Mouse (Mus musculus): ENCODE measurements around the gene Filip1. TPM values are rescaled to one million over a fixed set of nuclear protein-coding genes. Genes with fewer than 3 reads are reported as not detected.

Filip1 gene
- polyA plus RNA-seq, 1 experiment from 2014 or later, result 4.3 TPM

DNA sequence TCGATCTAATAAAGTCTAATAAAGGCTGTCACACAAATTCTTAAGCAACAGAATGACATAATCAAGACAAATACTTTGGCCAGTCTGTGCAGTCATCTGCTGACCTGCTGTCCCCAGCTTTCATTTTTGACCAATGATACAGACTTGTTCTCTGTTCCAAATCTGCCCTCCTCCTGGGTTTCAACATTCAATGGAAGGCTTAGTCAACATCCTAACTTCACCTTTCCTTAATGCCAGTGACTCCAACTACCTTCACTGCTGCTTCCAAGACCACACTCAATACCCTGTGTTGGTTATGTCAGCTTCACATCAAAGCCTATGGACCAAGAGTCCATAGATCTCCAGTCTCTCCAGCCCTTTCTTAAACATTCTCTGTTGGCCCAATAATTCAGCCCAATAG is 120.5 kb downstream of the Filip1 start:
- 87% methylated on average over 1 of the region's 1 CpGs for WGBS
- no peak overlapping the region for H3K9ac ChIP-seq

DNA sequence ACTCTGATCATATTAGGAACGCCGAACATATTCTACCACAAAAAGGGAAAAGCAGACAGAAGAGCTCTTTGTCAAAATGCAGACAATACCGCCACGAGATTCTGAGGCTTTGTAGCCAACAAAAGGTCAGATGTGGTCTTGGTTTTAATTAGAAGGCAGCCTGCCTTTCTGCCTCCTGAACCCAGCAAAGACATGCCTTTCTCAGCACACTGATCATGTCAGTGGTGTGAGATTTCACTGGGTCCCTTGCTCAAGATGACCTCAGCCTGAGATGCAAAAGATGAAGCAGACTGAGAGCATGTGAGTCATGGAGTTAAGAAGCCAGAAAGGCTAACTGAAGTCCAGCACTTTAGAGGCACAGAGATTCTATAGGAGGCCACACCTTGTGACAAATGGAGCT is 122.2 kb downstream of the Filip1 start:
- no peaks in the 10 kb centered on the region for H3K36me3 ChIP-seq
- H3K9ac ChIP-seq, result no peak overlapping the region
- no peak for ATAC-seq (ENCODE audit: insufficient number of reproducible peaks, insufficient read depth, low FRiP score, low TSS enrichment)
- no peaks in the 10 kb centered on the region for H3K4me1 ChIP-seq
- H3K27ac ChIP-seq, result no peak overlapping the region
- H3K9me3 ChIP-seq, result no peaks in the 10 kb centered on the region
- H3K4me3 ChIP-seq, result no peak overlapping the region
- H3K4me2 ChIP-seq (replicated peaks), result no peak overlapping the region
- 26% methylated on average over 4 of the region's 4 CpGs for WGBS
- H3K27me3 ChIP-seq, result no peaks in the 10 kb centered on the region

More for the DNA sequence above, 120.5 kb downstream of the Filip1 start:
- no peaks in the 10 kb centered on the region for H3K36me3 ChIP-seq
- H3K4me1 ChIP-seq, result no peaks in the 10 kb centered on the region
- no peaks in the 10 kb centered on the region for H3K27me3 ChIP-seq
- no peak overlapping the region for H3K27ac ChIP-seq
- ATAC-seq (ENCODE audit: insufficient number of reproducible peaks, insufficient read depth, low FRiP score, low TSS enrichment), result no peak
- no peak overlapping the region for H3K4me2 ChIP-seq (replicated peaks)
- H3K9me3 ChIP-seq, result no peaks in the 10 kb centered on the region
- no peak overlapping the region for H3K4me3 ChIP-seq

DNA sequence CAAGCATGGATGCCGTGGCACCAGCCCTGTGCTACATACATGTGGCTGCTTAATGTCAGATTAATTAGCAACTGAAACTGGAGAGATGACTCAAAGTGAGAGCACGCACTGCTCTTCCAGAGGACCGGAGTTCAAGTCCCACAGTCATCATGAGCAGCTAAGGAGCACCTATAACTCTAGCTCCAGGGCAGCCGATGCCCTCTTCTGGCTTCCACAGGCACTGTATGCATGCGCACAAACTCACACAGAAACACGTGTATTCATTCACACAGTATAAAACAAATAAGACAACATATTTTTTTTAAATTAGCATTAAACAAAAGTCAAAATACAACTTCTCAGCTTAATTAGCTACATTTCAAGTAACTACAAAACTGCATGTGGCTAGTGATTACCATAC is 123.5 kb downstream of the Filip1 start:
- H3K27me3 ChIP-seq, result no peaks in the 10 kb centered on the region
- no peak overlapping the region for H3K9ac ChIP-seq
- no peaks in the 10 kb centered on the region for H3K4me1 ChIP-seq
- no peak for ATAC-seq (ENCODE audit: insufficient number of reproducible peaks, insufficient read depth, low FRiP score, low TSS enrichment)
- H3K9me3 ChIP-seq, result no peaks in the 10 kb centered on the region
- WGBS, result 89% methylated on average over 6 of the region's 6 CpGs
- no peak overlapping the region for H3K4me2 ChIP-seq (replicated peaks)
- no peaks in the 10 kb centered on the region for H3K36me3 ChIP-seq
- no peak overlapping the region for H3K4me3 ChIP-seq
- H3K27ac ChIP-seq, result no peak overlapping the region

DNA sequence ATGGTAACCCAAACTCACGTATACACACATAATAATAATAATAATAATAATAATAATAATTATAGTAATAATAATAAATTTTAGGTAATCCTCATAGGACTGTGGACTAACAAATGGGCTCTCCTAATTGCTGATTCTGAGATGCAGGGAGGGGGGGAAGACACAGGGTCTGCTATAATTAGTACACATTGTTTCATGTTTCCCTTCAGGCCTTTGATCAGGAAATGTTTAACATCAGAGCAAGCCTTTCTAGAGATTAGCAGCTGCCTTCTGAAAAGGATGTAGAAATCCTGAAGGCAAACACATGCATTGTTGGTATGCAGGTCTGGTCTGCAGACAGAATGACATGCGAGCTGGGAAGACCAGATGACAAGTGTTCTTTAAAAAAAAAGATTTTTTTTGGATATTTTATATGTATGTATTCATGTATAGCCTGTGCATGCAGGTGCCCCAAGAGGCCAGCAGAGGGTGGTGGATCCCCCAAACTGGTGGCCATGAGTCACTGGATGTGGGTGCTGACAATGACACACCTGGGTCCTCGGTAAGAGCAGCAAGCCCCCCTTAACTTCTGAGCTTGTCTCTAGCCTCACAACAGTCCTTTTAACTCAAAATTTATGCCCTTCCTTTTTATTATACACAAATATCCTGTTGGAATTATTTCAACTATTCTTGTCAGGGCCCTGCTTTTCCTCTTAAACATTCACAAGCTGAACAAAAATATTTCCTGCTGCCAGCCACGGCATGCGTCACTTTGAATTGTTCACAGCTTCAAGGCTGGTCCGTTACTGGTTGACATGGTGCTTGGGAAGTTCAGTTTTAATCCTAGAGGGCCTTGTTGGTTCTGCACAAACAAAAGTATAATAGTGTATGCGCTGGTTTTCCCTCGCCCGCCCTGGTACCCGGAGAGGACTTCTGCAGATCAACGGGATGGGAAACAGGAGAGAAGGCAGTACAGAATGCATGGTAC is 127.1 kb downstream of the Filip1 start:
- Histone ChIP-seq H3K4me2 (replicated peaks) (no peak overlapping the region), H3K4me1 (no peaks in the 10 kb centered on the region), H3K4me3 (no peak overlapping the region), H3K27ac (no peak overlapping the region), H3K36me3 (no peaks in the 10 kb centered on the region), H3K27me3 (no peaks in the 10 kb centered on the region), H3K9ac (no peak overlapping the region), H3K9me3 (no peaks in the 10 kb centered on the region)
- 77% methylated on average over 11 of the region's 11 CpGs for WGBS
- ATAC-seq (ENCODE audit: insufficient number of reproducible peaks, insufficient read depth, low FRiP score, low TSS enrichment), result no peak

DNA sequence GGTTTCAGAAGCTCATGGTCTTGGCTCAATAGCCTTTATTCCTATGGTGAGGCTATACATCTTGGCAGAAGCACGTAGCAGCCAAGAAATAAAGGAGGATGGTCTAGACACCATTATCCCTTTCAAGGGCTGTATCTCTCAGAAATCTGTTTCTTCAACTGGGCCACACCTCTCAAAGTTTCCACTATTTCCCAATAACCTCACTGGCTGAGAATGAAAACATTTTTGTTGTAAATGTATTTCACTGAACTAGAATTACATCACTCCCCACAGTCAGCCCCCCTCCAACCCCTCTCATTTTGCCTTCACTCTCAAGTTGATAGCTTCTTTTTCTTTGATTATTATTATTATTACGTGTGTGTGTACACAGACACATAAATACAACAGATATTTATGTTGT is 129.5 kb downstream of the Filip1 start:
- H3K4me2 ChIP-seq (replicated peaks), result no peak overlapping the region
- no peaks in the 10 kb centered on the region for H3K9me3 ChIP-seq
- no peak overlapping the region for H3K4me3 ChIP-seq
- no peaks in the 10 kb centered on the region for H3K4me1 ChIP-seq
- ATAC-seq (ENCODE audit: insufficient number of reproducible peaks, insufficient read depth, low FRiP score, low TSS enrichment), result no peak
- WGBS, result 88% methylated on average over 2 of the region's 2 CpGs
- H3K27ac ChIP-seq, result no peak overlapping the region
- no peak overlapping the region for H3K9ac ChIP-seq
- H3K36me3 ChIP-seq, result no peaks in the 10 kb centered on the region
- no peaks in the 10 kb centered on the region for H3K27me3 ChIP-seq

DNA sequence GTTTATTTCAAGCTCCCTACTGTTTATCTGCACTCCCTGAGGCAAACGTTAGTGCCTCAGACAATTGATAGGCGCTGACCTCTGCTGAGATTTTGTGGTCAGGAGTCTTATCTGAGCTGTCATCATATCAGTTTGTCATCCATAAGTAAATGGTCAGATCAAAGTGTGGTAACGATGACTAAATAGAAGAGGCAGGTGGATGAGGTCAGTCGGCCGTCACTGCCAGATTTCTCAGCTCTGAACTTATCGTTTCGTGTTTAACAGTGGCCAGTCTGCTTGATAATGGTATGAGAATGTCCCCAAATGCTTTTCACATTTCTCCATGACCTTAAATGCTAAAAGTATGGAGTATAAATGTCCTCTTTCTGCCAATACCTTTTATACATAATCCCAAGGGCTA is 132.6 kb downstream of the Filip1 start:
- H3K36me3 ChIP-seq, result no peaks in the 10 kb centered on the region
- WGBS, result 79% methylated on average over 7 of the region's 7 CpGs

DNA sequence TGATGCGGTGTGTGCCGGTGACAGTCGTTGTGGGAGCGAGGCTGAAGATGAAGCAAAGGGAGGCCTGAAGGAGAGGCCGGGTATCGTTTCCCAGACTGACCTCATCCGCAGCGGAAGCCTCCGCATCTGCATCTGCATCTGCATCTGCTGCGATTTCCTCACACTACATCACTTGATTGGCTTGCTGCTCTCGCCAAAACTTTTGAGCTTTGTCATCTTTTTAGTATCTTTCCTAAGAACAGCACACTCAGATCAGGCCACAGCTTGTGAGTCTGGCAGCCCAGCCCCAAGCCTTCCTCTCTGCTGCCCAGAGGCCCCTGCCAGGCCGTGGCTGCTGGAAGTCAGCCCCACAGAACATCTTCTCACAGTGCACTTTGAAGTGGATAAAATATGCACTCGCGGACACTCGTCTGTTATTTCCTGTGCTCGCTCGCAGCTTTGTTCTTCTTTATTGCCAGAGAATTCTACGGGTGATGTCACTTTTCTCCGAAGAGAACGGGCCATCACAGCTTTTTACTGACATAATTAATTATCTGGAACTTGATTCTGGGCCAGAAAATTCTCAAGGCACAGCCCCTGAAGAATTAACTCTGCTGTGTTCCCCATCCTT is 137.0 kb downstream of the Filip1 start:
- Histone ChIP-seq H3K36me3 (no peaks in the 10 kb centered on the region), H3K27me3 (no peaks in the 10 kb centered on the region), H3K4me1 (no peaks in the 10 kb centered on the region), H3K4me2 (replicated peaks) (no peak overlapping the region), H3K9me3 (no peaks in the 10 kb centered on the region), H3K4me3 (no peak overlapping the region), H3K27ac (no peak overlapping the region), H3K9ac (no peak overlapping the region)
- ATAC-seq (ENCODE audit: insufficient number of reproducible peaks, insufficient read depth, low FRiP score, low TSS enrichment), result no peak
- WGBS, result 62% methylated on average over 20 of the region's 20 CpGs

More for the DNA sequence above, 132.6 kb downstream of the Filip1 start:
- Histone ChIP-seq H3K27me3 (no peaks in the 10 kb centered on the region), H3K9me3 (no peaks in the 10 kb centered on the region), H3K9ac (no peak overlapping the region), H3K27ac (no peak overlapping the region), H3K4me3 (no peak overlapping the region), H3K4me2 (replicated peaks) (no peak overlapping the region), H3K4me1 (no peaks in the 10 kb centered on the region)
- ATAC-seq (ENCODE audit: insufficient number of reproducible peaks, insufficient read depth, low FRiP score, low TSS enrichment), result no peak

DNA sequence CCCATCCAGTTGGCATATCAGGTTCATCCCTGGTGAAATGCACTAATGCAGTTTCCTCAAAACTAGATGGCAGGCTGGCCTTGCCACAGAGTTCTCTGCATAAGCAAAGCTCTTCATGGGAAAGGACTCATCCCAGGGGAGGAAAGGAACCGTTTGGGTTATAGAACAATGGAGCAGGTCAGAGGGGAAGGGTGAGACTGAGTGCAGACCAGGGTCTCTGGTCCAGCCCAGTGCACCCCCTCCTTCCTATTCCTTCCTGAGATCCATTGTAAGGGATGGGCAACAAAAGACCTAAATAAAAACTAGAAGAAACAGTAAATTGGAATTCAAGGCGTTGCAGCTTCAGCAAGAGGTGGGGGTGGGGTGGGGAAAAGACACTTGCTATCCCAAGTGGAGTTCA is 140.1 kb downstream of the Filip1 start:
- Histone ChIP-seq H3K4me1 (no peaks in the 10 kb centered on the region), H3K36me3 (no peaks in the 10 kb centered on the region), H3K4me2 (replicated peaks) (no peak overlapping the region), H3K27me3 (no peaks in the 10 kb centered on the region), H3K9ac (no peak overlapping the region), H3K4me3 (no peak overlapping the region), H3K9me3 (no peaks in the 10 kb centered on the region), H3K27ac (no peak overlapping the region)
- ATAC-seq (ENCODE audit: insufficient number of reproducible peaks, insufficient read depth, low FRiP score, low TSS enrichment), result no peak
- 28% methylated on average over 2 of the region's 2 CpGs for WGBS

DNA sequence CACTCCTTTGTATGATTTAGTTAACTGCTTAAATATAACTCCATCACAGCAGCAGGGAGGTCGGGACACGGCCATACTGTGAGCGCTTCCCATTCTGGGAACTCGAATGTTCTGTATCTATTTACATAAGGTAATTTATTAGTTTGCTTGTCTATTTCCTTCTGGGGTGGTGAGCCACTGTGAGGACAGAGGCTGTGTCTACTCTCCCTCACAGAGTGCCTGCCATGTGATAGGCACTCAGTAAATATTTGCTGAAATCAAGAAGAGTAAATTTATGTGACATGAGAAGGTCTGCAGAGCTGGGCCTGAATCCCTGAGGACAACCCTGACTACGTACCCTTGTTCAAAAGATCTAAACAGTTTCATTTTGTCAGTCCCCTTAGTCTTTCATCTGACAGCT is 143.1 kb downstream of the Filip1 start:
- ATAC-seq (ENCODE audit: insufficient number of reproducible peaks, insufficient read depth, low FRiP score, low TSS enrichment), result no peak
- Histone ChIP-seq H3K4me2 (replicated peaks) (no peak overlapping the region), H3K27me3 (no peaks in the 10 kb centered on the region), H3K9ac (no peak overlapping the region), H3K9me3 (no peaks in the 10 kb centered on the region), H3K4me1 (no peaks in the 10 kb centered on the region), H3K27ac (no peak overlapping the region), H3K4me3 (no peak overlapping the region), H3K36me3 (no peaks in the 10 kb centered on the region)
- WGBS, result 63% methylated on average over 5 of the region's 5 CpGs

DNA sequence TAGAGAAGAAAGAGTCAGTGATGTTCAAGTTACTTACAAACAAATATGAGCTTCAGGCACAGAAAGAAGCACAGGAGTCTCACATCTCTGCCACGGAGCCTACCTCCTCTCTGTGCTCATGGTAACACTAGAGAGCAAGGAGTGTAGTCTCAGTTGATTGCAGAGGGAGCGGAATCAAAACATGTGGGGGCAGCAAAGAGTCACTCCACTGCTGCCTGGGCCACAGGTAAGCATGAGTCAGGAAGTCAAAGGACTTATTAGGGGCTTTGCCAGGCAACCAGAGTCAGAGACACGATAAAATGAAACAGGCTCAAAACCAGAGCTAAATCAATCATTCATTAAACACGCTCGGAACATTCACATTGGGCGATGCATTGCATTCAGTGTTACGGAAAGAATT is 146.7 kb downstream of the Filip1 start:
- H3K4me3 ChIP-seq, result no peak overlapping the region
- no peak for ATAC-seq (ENCODE audit: insufficient number of reproducible peaks, insufficient read depth, low FRiP score, low TSS enrichment)

DNA sequence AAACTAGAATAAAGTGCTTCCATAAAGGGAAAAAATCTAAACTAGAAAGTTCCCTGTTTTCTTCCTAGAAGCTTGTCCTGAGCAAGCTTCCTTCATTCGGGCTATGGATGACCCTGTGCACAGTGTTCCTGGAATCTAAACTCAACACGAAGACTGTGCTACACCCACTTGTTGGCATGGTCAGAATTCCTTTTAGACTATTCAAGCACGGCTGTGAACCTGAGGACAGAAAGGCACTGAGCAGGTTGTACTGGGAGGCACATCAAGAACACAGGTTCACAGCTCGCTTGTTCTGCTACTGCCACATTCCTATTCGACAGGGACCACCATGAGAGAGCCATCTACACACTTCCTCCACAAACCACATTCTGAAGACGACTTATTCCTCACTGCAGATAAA is 150.1 kb downstream of the Filip1 start:
- no peaks in the 10 kb centered on the region for H3K27me3 ChIP-seq
- no peaks in the 10 kb centered on the region for H3K9me3 ChIP-seq
- H3K9ac ChIP-seq, result no peak overlapping the region
- no peak overlapping the region for H3K4me2 ChIP-seq (replicated peaks)
- no peaks in the 10 kb centered on the region for H3K36me3 ChIP-seq
- H3K27ac ChIP-seq, result no peak overlapping the region
- H3K4me1 ChIP-seq, result no peaks in the 10 kb centered on the region
- 84% methylated on average over 6 of the region's 6 CpGs for WGBS
- H3K4me3 ChIP-seq, result no peak overlapping the region
- no peak for ATAC-seq (ENCODE audit: insufficient number of reproducible peaks, insufficient read depth, low FRiP score, low TSS enrichment)

More for the DNA sequence above, 146.7 kb downstream of the Filip1 start:
- Histone ChIP-seq H3K4me1 (no peaks in the 10 kb centered on the region), H3K27ac (no peak overlapping the region), H3K27me3 (no peaks in the 10 kb centered on the region), H3K9ac (no peak overlapping the region), H3K4me2 (replicated peaks) (no peak overlapping the region), H3K9me3 (no peaks in the 10 kb centered on the region), H3K36me3 (no peaks in the 10 kb centered on the region)
- 65% methylated on average over 7 of the region's 7 CpGs for WGBS

DNA sequence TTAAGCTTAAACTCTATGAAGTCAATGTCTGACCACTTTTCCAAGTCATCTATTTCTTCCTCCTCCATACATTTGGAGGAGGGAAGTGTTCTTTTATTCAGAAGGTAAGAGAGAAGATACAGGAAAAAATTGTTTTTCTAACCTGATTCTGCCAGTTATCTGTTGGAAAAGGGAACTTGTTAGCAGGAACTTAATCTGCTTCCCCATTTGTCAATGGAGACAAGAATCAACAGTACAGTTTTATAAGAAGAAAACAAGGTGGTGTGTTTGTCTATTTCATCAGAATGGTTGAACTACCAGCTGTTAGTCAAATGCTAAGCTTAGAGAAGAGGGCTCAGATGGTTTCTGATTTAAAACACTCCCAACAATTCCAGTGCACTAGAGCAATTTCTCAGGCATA is 165.6 kb downstream of the Filip1 start:
- H3K4me1 ChIP-seq, result no peaks in the 10 kb centered on the region
- no peak overlapping the region for H3K9ac ChIP-seq
- H3K27ac ChIP-seq, result no peak overlapping the region
- H3K27me3 ChIP-seq, result no peaks in the 10 kb centered on the region
- no peak for ATAC-seq (ENCODE audit: insufficient number of reproducible peaks, insufficient read depth, low FRiP score, low TSS enrichment)
- H3K4me2 ChIP-seq (replicated peaks), result no peak overlapping the region
- no peaks in the 10 kb centered on the region for H3K36me3 ChIP-seq
- H3K4me3 ChIP-seq, result no peak overlapping the region
- no peaks in the 10 kb centered on the region for H3K9me3 ChIP-seq

All from embryonic facial prominence, embryonic 12.5 days (tissue).